Mouse (Mus musculus) E14TG2a.4 (cell line): ENCODE data around the gene Trpm6.

Experiments
- H3K27me3 ChIP-seq: 2 replicates; pipeline ENCODE4 v1.6.1; 2014; ENCODE audit warnings: low read length, control low read depth; ENCODE audit not compliant: insufficient read depth
- H3K36me3 ChIP-seq: 2 replicates; pipeline ENCODE4 v1.6.1; 2014; ENCODE audit warnings: low read length, control low read depth; ENCODE audit not compliant: insufficient read depth
- H3K4me1 ChIP-seq: replicated peaks from 2 replicates; pipeline ENCODE4 v1.6.1; 2014; ENCODE audit warnings: low read depth, low read length, control low read depth
- H3K4me3 ChIP-seq: replicated peaks from 2 replicates; pipeline ENCODE4 v1.5.1; 2014; ENCODE audit warnings: mild to moderate bottlenecking, low read length
- H3K9me3 ChIP-seq: 2 replicates; pipeline ENCODE4 v1.6.1; 2014; ENCODE audit warnings: low read length, control low read depth
- CTCF ChIP-seq: conservative IDR thresholded peaks from 2 replicates; pipeline ENCODE4 v1.5.1; 2014; ENCODE audit warnings: low read length
- NANOG ChIP-seq: IDR thresholded peaks from 2 replicates; pipeline ENCODE4 v1.6.1; 2014; ENCODE audit warnings: borderline replicate concordance, low read length, mixed read lengths
- POU5F1 ChIP-seq: IDR thresholded peaks from 2 replicates; pipeline ENCODE4 v1.6.1; 2014; ENCODE audit warnings: low read length, borderline replicate concordance

Gene Trpm6

DNA sequence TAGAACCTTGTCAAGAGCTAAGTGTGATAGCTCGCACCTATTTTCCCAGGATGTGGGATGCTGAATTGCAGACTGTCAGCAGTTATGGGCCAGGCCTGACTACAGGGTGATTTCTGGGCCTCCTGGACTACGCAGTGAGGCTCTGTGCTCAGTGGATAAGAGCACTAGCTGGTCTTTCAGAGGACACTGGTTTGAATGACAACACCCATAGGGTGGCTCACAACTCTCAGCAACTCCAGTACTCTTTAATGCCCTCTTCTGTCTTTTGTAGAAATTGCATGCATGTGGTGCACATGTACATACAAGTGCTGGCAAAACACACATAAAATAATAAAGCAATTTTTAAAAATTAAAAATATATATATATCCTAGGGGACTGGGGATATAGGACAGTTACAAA, 24.6 kb upstream of the Trpm6 start:
- H3K9me3 ChIP-seq, result no peaks in the 10 kb centered on the region
- H3K4me1 ChIP-seq, result peaks cover 5% of the 10 kb centered on the region
- H3K27me3 ChIP-seq, result no peaks in the 10 kb centered on the region
- H3K4me3 ChIP-seq, result no peak overlapping the region
- no peaks in the 10 kb centered on the region for H3K36me3 ChIP-seq
- TF ChIP-seq CTCF, result no peak
- no peak for TF ChIP-seq NANOG
- no peak for TF ChIP-seq POU5F1

DNA sequence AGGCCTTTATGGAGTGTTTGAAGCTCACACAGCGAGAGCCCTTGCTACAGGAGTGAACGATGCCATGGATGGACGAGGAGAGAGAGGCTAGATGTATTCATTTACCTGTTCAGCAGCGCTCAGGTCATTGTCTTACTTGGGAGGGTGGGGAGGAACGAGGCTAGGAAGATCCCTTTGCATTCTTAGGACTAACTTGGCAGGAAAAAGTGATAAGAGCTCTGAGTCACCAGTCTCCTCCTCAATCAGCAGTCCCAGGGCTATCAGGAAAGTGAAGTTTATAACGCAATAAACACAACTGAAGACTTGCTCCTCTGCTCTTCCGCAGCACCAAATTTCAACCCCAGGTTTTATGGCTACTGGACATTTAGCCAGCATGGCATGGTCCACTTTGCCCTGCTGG, 19.5 kb upstream of the Trpm6 start:
- Histone ChIP-seq H3K27me3 (no peaks in the 10 kb centered on the region), H3K4me1 (no peaks in the 10 kb centered on the region), H3K4me3 (no peak overlapping the region), H3K9me3 (no peaks in the 10 kb centered on the region), H3K36me3 (no peaks in the 10 kb centered on the region)
- TF ChIP-seq POU5F1, result no peak
- no peak for TF ChIP-seq NANOG
- TF ChIP-seq CTCF, result no peak

DNA sequence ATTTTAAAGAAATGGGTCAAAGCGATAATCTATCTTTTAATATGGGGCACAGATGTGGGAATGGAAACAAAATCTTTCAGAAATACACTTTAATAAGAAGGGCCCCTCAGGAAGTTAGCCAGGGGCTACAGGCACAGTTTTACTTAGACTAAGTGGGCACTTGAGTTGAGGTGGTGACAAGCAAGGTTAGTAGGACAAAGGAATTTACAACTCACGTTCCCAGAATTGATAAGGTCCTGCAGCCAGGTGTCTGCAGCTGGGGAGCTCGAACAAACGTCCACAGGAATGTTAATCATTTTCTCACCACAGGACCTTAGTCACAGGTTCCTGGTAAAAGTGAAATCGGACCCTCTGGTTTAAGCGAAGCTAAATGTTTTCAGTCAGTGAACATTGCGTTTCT, 18.7 kb upstream of the Trpm6 start:
- Histone ChIP-seq H3K27me3 (no peaks in the 10 kb centered on the region), H3K36me3 (no peaks in the 10 kb centered on the region), H3K9me3 (no peaks in the 10 kb centered on the region), H3K4me1 (no peaks in the 10 kb centered on the region), H3K4me3 (no peak overlapping the region)
- TF ChIP-seq NANOG, result no peak
- TF ChIP-seq CTCF, result no peak
- TF ChIP-seq POU5F1, result no peak

DNA sequence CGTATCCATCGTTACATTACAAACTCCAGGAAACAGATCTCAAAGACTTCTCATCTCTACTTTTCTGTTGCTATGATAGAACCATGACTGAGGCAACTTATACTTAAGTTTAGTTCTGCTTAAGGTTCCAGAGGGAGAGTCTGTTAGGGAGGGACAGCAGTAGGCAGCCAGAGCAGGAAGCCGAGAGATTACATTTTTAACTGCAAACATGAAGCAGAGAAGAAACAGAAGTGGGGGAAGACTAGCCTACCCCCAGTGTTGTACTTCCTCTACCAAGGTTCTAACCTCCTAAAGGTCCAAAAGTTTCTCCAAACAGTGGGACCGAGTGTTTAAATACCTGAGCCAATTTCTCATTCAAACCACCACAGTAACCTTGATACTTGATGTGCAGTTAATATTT, 13.9 kb upstream of the Trpm6 start:
- no peak overlapping the region for H3K4me3 ChIP-seq

GRCm38 (mm10) chr19:18739146-18739545, 10.6 kb upstream of the Trpm6 start:
- Histone ChIP-seq H3K9me3 (no peaks in the 10 kb centered on the region), H3K36me3 (no peaks in the 10 kb centered on the region), H3K4me1 (no peaks in the 10 kb centered on the region), H3K4me3 (no peak overlapping the region), H3K27me3 (no peaks in the 10 kb centered on the region)
- no peak for TF ChIP-seq POU5F1
- no peak for TF ChIP-seq CTCF
- TF ChIP-seq NANOG, result no peak

More for the DNA sequence above, 13.9 kb upstream of the Trpm6 start:
- H3K36me3 ChIP-seq, result no peaks in the 10 kb centered on the region
- H3K4me1 ChIP-seq, result no peaks in the 10 kb centered on the region
- TF ChIP-seq POU5F1, result no peak
- TF ChIP-seq CTCF, result no peak
- no peak for TF ChIP-seq NANOG
- H3K9me3 ChIP-seq, result no peaks in the 10 kb centered on the region
- H3K27me3 ChIP-seq, result no peaks in the 10 kb centered on the region

- no peaks in the 10 kb centered on the region for H3K4me1 ChIP-seq
- H3K36me3 ChIP-seq, result no peaks in the 10 kb centered on the region
- H3K27me3 ChIP-seq, result peaks cover 7% of the 10 kb centered on the region
- H3K4me3 ChIP-seq, result no peak overlapping the region
- TF ChIP-seq POU5F1 (no peak), CTCF (no peak), NANOG (no peak)
- peaks cover 21% of the 10 kb centered on the region for H3K9me3 ChIP-seq
These were observed 5.8 kb upstream of the Trpm6 start for GRCm38 (mm10) chr19:18743946-18744345.

DNA sequence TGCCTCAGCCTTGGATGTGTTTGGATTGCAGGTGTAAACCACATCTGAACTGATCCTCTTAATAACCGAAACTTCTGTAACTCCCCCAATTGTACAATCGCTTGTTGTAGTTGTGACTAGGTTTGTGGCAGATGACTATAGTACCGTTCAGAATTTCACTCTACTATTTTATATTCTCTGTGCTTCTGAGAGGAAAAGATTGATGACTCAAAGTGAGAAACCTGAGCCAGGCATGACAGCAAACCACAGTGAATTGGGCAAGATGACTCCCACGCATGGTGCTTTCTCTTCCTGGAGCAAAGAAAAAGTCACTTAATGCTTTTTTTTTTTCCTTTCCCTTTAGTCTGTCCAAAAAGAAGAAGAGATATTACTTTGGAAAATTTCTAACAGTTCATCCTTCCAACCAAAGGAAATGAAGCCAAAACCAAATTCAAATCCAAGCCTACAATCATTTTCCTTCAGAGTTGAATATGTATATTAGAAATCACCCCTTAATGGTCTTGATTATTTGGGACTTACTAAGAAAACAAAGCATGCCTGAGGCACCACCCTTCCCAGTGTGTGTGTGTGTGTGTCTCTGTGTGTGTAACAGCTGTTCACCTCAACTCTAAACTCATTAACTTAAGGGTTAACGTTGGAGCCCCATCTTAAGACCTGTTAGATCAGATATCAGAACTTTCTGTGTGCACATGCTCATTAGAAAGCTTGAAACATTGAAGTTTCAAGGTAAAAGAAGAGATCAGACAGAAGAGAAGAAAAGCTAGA, 3.0 kb upstream of the Trpm6 start:
- H3K27me3 ChIP-seq, result peaks cover 28% of the 10 kb centered on the region
- H3K36me3 ChIP-seq, result no peaks in the 10 kb centered on the region
- TF ChIP-seq CTCF (no peak), NANOG (no peak), POU5F1 (no peak)
- no peak overlapping the region for H3K4me3 ChIP-seq
- peaks cover 12% of the 10 kb centered on the region for H3K4me1 ChIP-seq
- H3K9me3 ChIP-seq, result peaks cover 21% of the 10 kb centered on the region

GRCm38 (mm10) chr19:18747379-18747778, 2.4 kb upstream of the Trpm6 start:
- Histone ChIP-seq H3K4me3 (no peak overlapping the region), H3K9me3 (peaks cover 21% of the 10 kb centered on the region), H3K36me3 (no peaks in the 10 kb centered on the region), H3K4me1 (peaks cover 12% of the 10 kb centered on the region), H3K27me3 (peaks cover 28% of the 10 kb centered on the region)
- TF ChIP-seq POU5F1 (no peak), CTCF (no peak), NANOG (no peak)

- TF ChIP-seq NANOG, result no peak
- no peak for TF ChIP-seq POU5F1
- TF ChIP-seq CTCF, result no peak
- H3K4me3 ChIP-seq, result no peak overlapping the region
- H3K4me1 ChIP-seq, result peaks cover 7% of the 10 kb centered on the region
- no peaks in the 10 kb centered on the region for H3K27me3 ChIP-seq
- H3K36me3 ChIP-seq, result no peaks in the 10 kb centered on the region
- no peaks in the 10 kb centered on the region for H3K9me3 ChIP-seq
These were observed 7.4 kb downstream of the Trpm6 start for GRCm38 (mm10) chr19:18757191-18757590.
